Mouse (Mus musculus) CH12.LX (cell line): ENCODE data around the gene Dnajb13. TPM values are rescaled to one million over a fixed set of nuclear protein-coding genes. Genes with fewer than 3 reads are reported as not detected.

Experiments
- DNase-seq: peaks from one replicate; pipeline ENCODE4 v3.0.0-alpha.2; 2013; ENCODE audit errors: extremely low read depth
- H3K27ac ChIP-seq: 2 replicates; pipeline ENCODE4 v1.5.1; 2012; ENCODE audit warnings: low read depth, mild to moderate bottlenecking, control low read depth, moderate library complexity; ENCODE audit not compliant: insufficient read depth
- H3K27me3 ChIP-seq: replicated peaks from 2 replicates; pipeline ENCODE3; 2012; ENCODE audit warnings: inconsistent platforms
- H3K36me3 ChIP-seq, 2 experiments: replicated peaks in 1 of 2; 2 replicates each; pipeline versions ENCODE3 to v1.6.1; 2012; ENCODE audit warnings: inconsistent platforms in 1 of 2, low read length in 1 of 2, mild to moderate bottlenecking in 1 of 2, mixed read lengths in 1 of 2, moderate library complexity in 1 of 2; ENCODE audit not compliant: control insufficient read depth in 1 of 2, insufficient read depth in 1 of 2
- H3K4me1 ChIP-seq, 2 experiments: 2 replicates each; pipeline ENCODE4 v1.6.1; 2012; ENCODE audit warnings: inconsistent platforms in 1 of 2, moderate library complexity in 1 of 2; ENCODE audit not compliant: insufficient read depth in 2 of 2, control insufficient read depth in 1 of 2
- H3K4me2 ChIP-seq: 2 replicates; pipeline ENCODE4 v1.6.1; 2012; ENCODE audit warnings: low read depth, mild to moderate bottlenecking, control low read depth; ENCODE audit not compliant: poor library complexity, insufficient read depth, severe bottlenecking
- H3K4me3 ChIP-seq, 3 experiments: fragments of 150-350 bp in 1 of 3; sonication (generic) in 1 of 3; replicated peaks in 1 of 3; 2 replicates each; pipeline versions ENCODE3 to v1.5.1; 2011 to 2012; ENCODE audit warnings: low read depth in 2 of 3, low read length in 2 of 3, mild to moderate bottlenecking in 2 of 3, moderate library complexity in 2 of 3, control low read depth in 1 of 3, improper control_type of control experiment in 1 of 3, inconsistent platforms in 1 of 3, mixed read lengths in 1 of 3; ENCODE audit not compliant: poor library complexity in 1 of 3
- H3K79me2 ChIP-seq: replicated peaks from 2 replicates; pipeline ENCODE4 v1.6.1; 2012; ENCODE audit warnings: mild to moderate bottlenecking, moderate library complexity; ENCODE audit not compliant: control insufficient read depth, poor library complexity, insufficient read depth, severe bottlenecking; ENCODE audit errors: extremely low read depth
- H3K9ac ChIP-seq: 2 replicates; pipeline ENCODE4 v1.6.1; 2012; ENCODE audit warnings: low read depth, mild to moderate bottlenecking, control low read depth, moderate library complexity; ENCODE audit not compliant: insufficient read depth
- H3K9me3 ChIP-seq: replicated peaks from 2 replicates; pipeline ENCODE3; 2012; ENCODE audit warnings: low read length, inconsistent platforms, mixed read lengths
- BHLHE40 ChIP-seq: IDR thresholded peaks from 2 replicates; pipeline ENCODE4 v1.6.1; 2011; ENCODE audit warnings: mild to moderate bottlenecking, low read depth, low read length, improper control_type of control experiment
- CHD1 ChIP-seq: IDR thresholded peaks from 2 replicates; pipeline ENCODE4 v1.6.1; 2012; ENCODE audit warnings: low read depth, low read length, improper control_type of control experiment, inconsistent platforms
- CHD2 ChIP-seq: IDR thresholded peaks from 2 replicates; pipeline ENCODE4 v1.6.1; 2011; ENCODE audit warnings: low read length, improper control_type of control experiment
- CTCF ChIP-seq, 2 experiments: IDR thresholded peaks in 1 of 2; conservative IDR thresholded peaks in 1 of 2; 2 replicates each; pipeline ENCODE4 v1.5.1; 2011 to 2012; ENCODE audit warnings: low read depth in 2 of 2, low read length in 2 of 2, improper control_type of control experiment in 1 of 2, inconsistent platforms in 1 of 2, mild to moderate bottlenecking in 1 of 2, moderate library complexity in 1 of 2
- E2F4 ChIP-seq: IDR thresholded peaks from 2 replicates; pipeline ENCODE4 v1.6.1; 2011; ENCODE audit warnings: low read depth, low read length, improper control_type of control experiment; ENCODE audit not compliant: insufficient replicate concordance
- ETS1 ChIP-seq: conservative IDR thresholded peaks from 2 replicates; pipeline ENCODE4 v1.6.1; 2012; ENCODE audit warnings: low read depth, mild to moderate bottlenecking, inconsistent platforms, low read length, improper control_type of control experiment, moderate library complexity
- HCFC1 ChIP-seq: IDR thresholded peaks from 2 replicates; pipeline ENCODE4 v1.6.1; 2012; ENCODE audit warnings: low read depth, mild to moderate bottlenecking, inconsistent platforms, low read length, improper control_type of control experiment
- IRF4 ChIP-seq: IDR thresholded peaks from 2 replicates; pipeline ENCODE4 v1.6.1; 2014; ENCODE audit warnings: low read depth, mild to moderate bottlenecking, inconsistent platforms, low read length, improper control_type of control experiment
- JUN ChIP-seq: IDR thresholded peaks from 2 replicates; pipeline ENCODE4 v1.6.1; 2011; ENCODE audit warnings: low read depth, mild to moderate bottlenecking, low read length, improper control_type of control experiment, moderate library complexity; ENCODE audit not compliant: insufficient read depth
- MAFK ChIP-seq: IDR thresholded peaks from 2 replicates; pipeline ENCODE4 v1.6.1; 2011; ENCODE audit warnings: low read length, improper control_type of control experiment; ENCODE audit not compliant: insufficient replicate concordance
- MEF2A ChIP-seq: IDR thresholded peaks from 2 replicates; pipeline ENCODE4 v1.6.1; 2014; ENCODE audit warnings: low read depth, mild to moderate bottlenecking, inconsistent platforms, low read length, improper control_type of control experiment, borderline replicate concordance
- POLR2AphosphoS2 ChIP-seq: IDR thresholded peaks from 2 replicates; pipeline ENCODE4 v1.6.1; 2011; ENCODE audit warnings: low read depth, low read length, improper control_type of control experiment
- RAD21 ChIP-seq: IDR thresholded peaks from 2 replicates; pipeline ENCODE4 v1.6.1; 2011; ENCODE audit warnings: low read depth, mild to moderate bottlenecking, low read length, improper control_type of control experiment, moderate library complexity
- RCOR1 ChIP-seq: conservative IDR thresholded peaks from 2 replicates; pipeline ENCODE4 v1.6.1; 2012; ENCODE audit warnings: low read depth, mild to moderate bottlenecking, inconsistent platforms, low read length, improper control_type of control experiment
- SIN3A ChIP-seq: IDR thresholded peaks from 2 replicates; pipeline ENCODE4 v1.6.1; 2012; ENCODE audit warnings: low read length, improper control_type of control experiment, inconsistent platforms
- SMC3 ChIP-seq: IDR thresholded peaks from 2 replicates; pipeline ENCODE4 v1.6.1; 2011; ENCODE audit warnings: low read depth, low read length, improper control_type of control experiment
- ZNF384 ChIP-seq: IDR thresholded peaks from 2 replicates; pipeline ENCODE4 v1.6.1; 2012; ENCODE audit warnings: low read depth, low read length, improper control_type of control experiment, inconsistent platforms
- dilution Hi-C: fragments of 300-500 bp; cut with MboI; formaldehyde crosslinking; loops from 2 replicates; pipeline ENCODE4 v1.14.3; 2020; ENCODE audit warnings: low sequenced_read_pairs; ENCODE audit not compliant: extremely low pct_unique_long_range_greater_than_20kb, extremely low pct_ligation_motif_present
- in situ Hi-C: fragments of 300-500 bp; cut with MboI; formaldehyde crosslinking; loops from 3 replicates; pipeline ENCODE4 v1.14.3; 2019; ENCODE audit warnings: low sequenced_read_pairs, low pct_ligation_motif_present, low pct_unique_long_range_greater_than_20kb, mixed read lengths
- polyA plus RNA-seq: library from polyadenylated mRNA; unstranded; fragments of >175 nt; gene quantifications from 2 replicates; pipeline ENCODE4 v1.2.1, GENCODE M21; 2012; ENCODE audit warnings: low read depth; ENCODE audit not compliant: insufficient read length
- total RNA-seq, 2 experiments: library from RNA; depleted of rRNA; stranded (reverse); fragments of 300-350 nt in 1 of 2; fragments of >200 nt in 1 of 2; gene quantifications; 2 replicates each; pipeline ENCODE4 v1.2.3; 2012 to 2014

The Dnajb13 gene
- total and polyA plus RNA-seq, 3 experiments: 13.9 to 32.0 (median 15.6) TPM

DNA sequence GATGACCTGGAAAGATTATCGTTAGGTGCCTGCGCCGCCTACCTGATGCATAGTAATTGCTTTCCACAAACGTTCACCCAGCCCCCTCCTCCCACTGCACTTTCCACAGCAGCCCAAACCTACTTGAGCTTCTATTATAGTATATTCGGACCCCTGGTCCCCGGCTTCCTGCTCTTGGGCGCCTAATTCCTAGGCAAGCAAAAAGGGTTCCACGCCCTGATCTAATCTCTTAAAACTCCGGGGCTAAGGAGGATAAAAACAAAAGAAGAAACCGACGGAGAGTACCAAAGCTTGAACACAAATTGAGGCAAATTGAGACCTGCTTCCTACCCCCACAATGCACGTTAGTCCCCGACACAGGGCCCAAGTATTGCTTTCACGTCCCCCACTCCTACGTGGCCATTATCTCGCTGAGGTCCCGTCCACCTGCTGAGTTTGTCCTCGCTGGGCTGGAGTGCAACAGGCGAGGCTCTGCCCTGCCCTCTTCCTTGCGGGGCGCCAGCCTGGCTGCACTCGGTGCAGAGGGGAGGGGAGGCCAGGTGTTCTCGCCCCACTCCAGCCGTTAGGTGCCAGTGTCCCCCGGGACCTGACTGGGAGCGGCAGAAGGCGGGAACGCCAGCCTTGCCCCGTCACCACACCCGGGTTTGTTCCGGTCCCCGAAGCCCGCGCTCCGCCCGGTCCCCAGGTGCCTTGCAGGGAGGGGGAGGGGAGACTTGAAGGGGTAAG is 22.2 kb downstream of the Dnajb13 start:
- dilution Hi-C loops: no loop called here
- Histone ChIP-seq H3K9ac (peak overlapping the region; percentile 30), H3K27me3 (no peaks in the 10 kb centered on the region), H3K27ac (peak overlapping the region; percentile 69), H3K79me2 (peaks cover 25% of the 10 kb centered on the region), H3K4me3 (peak overlapping the region; percentile 75 to 93 (median 86)), H3K4me1 (peaks cover 12 to 27% of the 10 kb centered on the region in 2 experiments), H3K4me2 (peak overlapping the region; percentile 80)
- in situ Hi-C loops: no loop called here
- no peak for DNase-seq
- no peak for TF ChIP-seq SIN3A
- no peak for TF ChIP-seq ZNF384
- peak; percentile 37; the same call in 1 of the 2 replicates for TF ChIP-seq ETS1
- TF ChIP-seq POLR2AphosphoS2: no peak
- no peak for TF ChIP-seq MEF2A
- TF ChIP-seq E2F4: no peak
- TF ChIP-seq CHD1: no peak
- TF ChIP-seq IRF4: peak; percentile 45; the same call in 1 of the 2 replicates
- peak in 1 of 2 experiments; percentile 13; a peak in 1 of 4 replicates for TF ChIP-seq CTCF (conservative IDR thresholded peaks at IDR 0.05 in 1 of 2, IDR thresholded peaks at IDR 0.05 in 1 of 2; ENCODE audit: low read depth in 2 of 2, low read length in 2 of 2)
- TF ChIP-seq CHD2: peak; percentile 35; the same call in 1 of the 2 replicates
- TF ChIP-seq, all 38 proteins: peak for 4
- Histone ChIP-seq H3K36me3 (peaks cover 11 to 31% of the 10 kb centered on the region in 2 experiments), H3K9me3 (no peaks in the 10 kb centered on the region)

DNA sequence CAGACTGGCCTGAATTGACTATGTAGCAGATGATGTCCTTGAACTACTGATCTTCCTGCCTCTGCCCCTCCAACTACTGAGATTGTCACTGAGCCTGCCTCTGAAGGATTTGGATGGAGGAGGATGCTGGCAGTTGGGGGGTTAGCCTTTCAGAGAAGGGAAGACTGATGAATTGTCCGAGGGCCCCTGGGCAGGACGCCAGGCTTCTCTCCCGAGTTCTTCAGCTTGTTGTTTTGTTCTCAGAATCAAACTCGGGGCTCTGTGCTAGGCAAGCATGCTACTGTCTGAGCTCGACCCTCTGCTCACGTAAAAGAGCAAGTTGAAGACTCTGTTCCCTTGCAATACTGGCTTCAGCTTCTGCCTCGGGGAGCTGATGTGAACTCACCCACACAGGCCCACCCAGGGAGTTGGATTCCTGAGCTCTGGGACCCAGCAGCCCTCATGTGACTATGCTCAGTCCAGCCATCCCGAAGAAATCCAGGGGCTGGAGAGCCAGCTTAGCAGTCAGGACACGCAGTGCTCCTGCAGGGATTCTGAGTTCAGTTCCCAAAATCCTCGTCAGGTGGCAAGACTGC is 26.2 kb downstream of the Dnajb13 start:
- dilution Hi-C loops (no loop called here), in situ Hi-C loops (no loop called here)
- Histone ChIP-seq H3K9ac (no peak overlapping the region), H3K27me3 (no peaks in the 10 kb centered on the region), H3K27ac (no peak overlapping the region), H3K36me3 (no peaks in the 10 kb centered on the region), H3K4me1 (peaks cover 0 to 21% of the 10 kb centered on the region in 2 experiments; a peak in 2 of 4 replicates), H3K79me2 (peaks cover 1% of the 10 kb centered on the region; the same call in 1 of the 2 replicates), H3K9me3 (no peaks in the 10 kb centered on the region), H3K4me2 (no peak overlapping the region), H3K4me3 (no peak overlapping the region)
- no peak for DNase-seq
- TF ChIP-seq RCOR1 (no peak), RAD21 (no peak), BHLHE40 (no peak), JUN (no peak), MAFK (no peak), HCFC1 (no peak), ZNF384 (no peak), SMC3 (no peak), E2F4 (no peak)
